Mouse (Mus musculus): ENCODE results near the gene Ppt2. TPM values are rescaled to one million over a fixed set of nuclear protein-coding genes. Genes with fewer than 3 reads are reported as not detected.

Ppt2 gene
- total RNA-seq, 2 experiments from 2014 or later = 44.4 to 50.8 TPM

GRCm38 (mm10) chr17:34586796-34587422 is 41.4 kb downstream of the Ppt2 start:
- DNase-seq = peak; percentile 80 to 84

GRCm38 (mm10) chr17:34585877-34586771 is 42.2 kb downstream of the Ppt2 start:
- no peak for DNase-seq

- DNase-seq = no peak
Observed at GRCm38 (mm10) chr17:34585121-34585520, 43.2 kb downstream of the Ppt2 start.

- DNase-seq = no peak
Observed at GRCm38 (mm10) chr17:34583819-34584218, 44.5 kb downstream of the Ppt2 start.

GRCm38 (mm10) chr17:34583397-34583796 is 44.9 kb downstream of the Ppt2 start:
- DNase-seq = no peak

- DNase-seq = no peak
Observed at GRCm38 (mm10) chr17:34582528-34582927, 45.8 kb downstream of the Ppt2 start.

GRCm38 (mm10) chr17:34578070-34578469 is 50.2 kb downstream of the Ppt2 start:
- no peak for DNase-seq

GRCm38 (mm10) chr17:34576577-34576976 is 51.7 kb downstream of the Ppt2 start:
- DNase-seq = no peak

- DNase-seq = no peak
Observed at GRCm38 (mm10) chr17:34572361-34572760, 55.9 kb downstream of the Ppt2 start.

GRCm38 (mm10) chr17:34571875-34572274 is 56.4 kb downstream of the Ppt2 start:
- DNase-seq = no peak

GRCm38 (mm10) chr17:34569919-34570318 is 58.4 kb downstream of the Ppt2 start:
- DNase-seq = no peak

- DNase-seq = no peak
Observed at GRCm38 (mm10) chr17:34568421-34568820, 59.9 kb downstream of the Ppt2 start.

- no peak for DNase-seq
Observed at GRCm38 (mm10) chr17:34567311-34567710, 61.0 kb downstream of the Ppt2 start.

Other genes with a start within 250 kb of the Ppt2 start
- 1 to 10 TPM; 2.3 to 3.6 TPM for gene BC051142, start 229.7 kb downstream of the Ppt2 start, total RNA-seq (2021)
- not detected for gene Btnl4, start 151.2 kb downstream of the Ppt2 start, total RNA-seq (2021)
- gene Btnl6, start 111.2 kb downstream of the Ppt2 start, total RNA-seq (2021) = not detected
- 10 to 100 TPM in 1 of 2 experiments, 1 to 10 TPM in 1; 7.0 to 11.5 TPM for gene Notch4, start 64.2 kb downstream of the Ppt2 start, total RNA-seq (2021)
- gene Gpsm3, start 38.7 kb downstream of the Ppt2 start, total RNA-seq (2021) = 1 to 10 TPM; 2.1 to 2.2 TPM
- gene Pbx2, start 37.2 kb downstream of the Ppt2 start, total RNA-seq (2021) = 10 to 100 TPM; 63.0 to 63.9 TPM
- under 1 TPM; 0.60 to 0.94 TPM for gene Ager, start 30.6 kb downstream of the Ppt2 start, total RNA-seq (2021)
- gene Rnf5, start 24.8 kb downstream of the Ppt2 start, total RNA-seq (2021) = 10 to 100 TPM; 79.4 to 87.3 TPM
- gene Agpat1, start 24.2 kb downstream of the Ppt2 start, total RNA-seq (2021) = 100 to 1,000 TPM; 159 to 169 TPM
- gene Egfl8, start 12.5 kb downstream of the Ppt2 start, total RNA-seq (2021) = 1 to 10 TPM; 1.8 to 2.0 TPM
- 100 to 1,000 TPM; 317 to 352 TPM for gene Prrt1, start 1.0 kb upstream of the Ppt2 start, total RNA-seq (2021)
- gene Fkbpl, start 16.3 kb upstream of the Ppt2 start, total RNA-seq (2021) = 10 to 100 TPM; 17.9 to 18.0 TPM
- gene Atf6b, start 18.6 kb upstream of the Ppt2 start, total RNA-seq (2021) = 100 to 1,000 TPM in 1 of 2 experiments, 10 to 100 TPM in 1; 89.9 to 101 TPM
- 10 to 100 TPM in 1 of 2 experiments, 1 to 10 TPM in 1; 9.9 to 10.7 TPM for gene Tnxb, start 42.0 kb upstream of the Ppt2 start, total RNA-seq (2021)
- gene C4b, start 115.4 kb upstream of the Ppt2 start, total RNA-seq (2021) = 10 to 100 TPM; 15.7 to 22.6 TPM
- gene Cyp21a1, start 176.1 kb upstream of the Ppt2 start, total RNA-seq (2021) = under 1 TPM in 1 of 2 experiments, not detected in 1; 0.32 TPM
- 10 to 100 TPM; 54.9 to 61.0 TPM for gene Stk19, start 208.4 kb upstream of the Ppt2 start, total RNA-seq (2021)
- 10 to 100 TPM; 37.1 to 43.9 TPM for gene Dxo, start 208.5 kb upstream of the Ppt2 start, total RNA-seq (2021)
- gene Skiv2l, start 221.7 kb upstream of the Ppt2 start, total RNA-seq (2021) = 10 to 100 TPM; 69.5 to 72.4 TPM
- gene Nelfe, start 221.9 kb upstream of the Ppt2 start, total RNA-seq (2021) = 10 to 100 TPM; 29.2 to 32.1 TPM
- under 1 TPM in 1 of 2 experiments, not detected in 1; 0.23 TPM for gene Cfb, start 234.0 kb upstream of the Ppt2 start, total RNA-seq (2021)

Data from layer of hippocampus, postnatal 36 days (tissue).